Mouse (Mus musculus) small intestine, adult 2 months (tissue): ENCODE data around the gene Itga6.

Experiments
- CTCF ChIP-seq: fragments of 200-500 bp; IDR thresholded peaks from 2 replicates; pipeline ENCODE4 v1.5.1; 2012; ENCODE audit warnings: low read depth, mild to moderate bottlenecking, control low read depth, inconsistent platforms, low read length, moderate library complexity, mixed read lengths; ENCODE audit not compliant: insufficient replicate concordance, insufficient read length; ENCODE audit errors: extremely low read depth
- POLR2A ChIP-seq: fragments of 200-500 bp; IDR thresholded peaks from 2 replicates; pipeline ENCODE4 v1.6.1; 2012; ENCODE audit warnings: low read depth, mild to moderate bottlenecking, control low read depth, inconsistent platforms, low read length, moderate library complexity

DNA sequence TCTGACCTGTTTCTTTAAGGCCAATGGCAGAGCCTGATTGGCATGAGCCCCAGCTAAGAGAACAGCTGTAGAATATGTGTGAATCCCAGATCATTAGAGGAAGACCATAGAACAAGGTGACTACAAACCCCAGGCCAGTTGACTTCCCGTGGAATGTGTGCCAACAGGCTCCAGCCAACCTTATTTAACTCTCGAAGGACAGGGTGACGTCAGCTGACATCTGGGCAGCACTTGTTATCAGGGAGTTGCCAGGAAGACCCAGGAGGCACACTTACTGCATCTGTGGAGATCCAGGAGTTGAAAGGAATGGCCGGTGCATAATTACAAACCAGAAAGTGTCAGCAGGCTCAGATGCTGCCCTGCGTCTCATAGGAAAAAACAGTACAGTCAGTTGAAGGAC, 16.6 kb upstream of the Itga6 start:
- TF ChIP-seq CTCF (no peak), POLR2A (no peak)
